Mouse (Mus musculus): Measurements from ENCODE around the gene Otulin.
A peak's percentile ranks its signal among the peaks of the same experiment; 100 is the strongest.

The Otulin gene

GRCm38 (mm10) chr15:27630601-27631383 is at the start of gene Otulin:
TSS of gene Otulin (minus strand) at chr15:27630693.
- DNase-seq (ENCODE audit: low spot score in 2 of 2), result peak; percentile 99 to 100

- DNase-seq (ENCODE audit: low spot score in 2 of 2), result no peak
Measured at GRCm38 (mm10) chr15:27678511-27678910, 48.0 kb upstream of the Otulin start.

GRCm38 (mm10) chr15:27677801-27678200 is 47.3 kb upstream of the Otulin start:
- DNase-seq (ENCODE audit: low spot score in 2 of 2), result no peak

- no peak for DNase-seq (ENCODE audit: low spot score in 2 of 2)
Measured at GRCm38 (mm10) chr15:27676211-27676610, 45.7 kb upstream of the Otulin start.

- DNase-seq (ENCODE audit: low spot score in 2 of 2), result no peak
Measured at GRCm38 (mm10) chr15:27675122-27675521, 44.6 kb upstream of the Otulin start.

- DNase-seq (ENCODE audit: low spot score in 2 of 2), result no peak
Measured at GRCm38 (mm10) chr15:27674041-27674440, 43.5 kb upstream of the Otulin start.

GRCm38 (mm10) chr15:27673151-27673550 is 42.7 kb upstream of the Otulin start:
- DNase-seq (ENCODE audit: low spot score in 2 of 2), result no peak

- no peak for DNase-seq (ENCODE audit: low spot score in 2 of 2)
Measured at GRCm38 (mm10) chr15:27672259-27672658, 41.8 kb upstream of the Otulin start.

GRCm38 (mm10) chr15:27671612-27672245 is 41.2 kb upstream of the Otulin start:
- no peak for DNase-seq (ENCODE audit: low spot score in 2 of 2)

GRCm38 (mm10) chr15:27670708-27671107 is 40.2 kb upstream of the Otulin start:
- DNase-seq (ENCODE audit: low spot score in 2 of 2), result no peak

- no peak for DNase-seq (ENCODE audit: low spot score in 2 of 2)
Measured at GRCm38 (mm10) chr15:27669931-27670411, 39.5 kb upstream of the Otulin start.

GRCm38 (mm10) chr15:27669276-27669675 is 38.8 kb upstream of the Otulin start:
- no peak for DNase-seq (ENCODE audit: low spot score in 2 of 2)

GRCm38 (mm10) chr15:27668557-27668956 is 38.1 kb upstream of the Otulin start:
- no peak for DNase-seq (ENCODE audit: low spot score in 2 of 2)

GRCm38 (mm10) chr15:27668001-27668461 is 37.5 kb upstream of the Otulin start:
- DNase-seq (ENCODE audit: low spot score in 2 of 2), result no peak

- no peak for DNase-seq (ENCODE audit: low spot score in 2 of 2)
Measured at GRCm38 (mm10) chr15:27666911-27667539, 36.5 kb upstream of the Otulin start.

- DNase-seq (ENCODE audit: low spot score in 2 of 2), result no peak
Measured at GRCm38 (mm10) chr15:27665392-27665911, 35.0 kb upstream of the Otulin start.

- DNase-seq (ENCODE audit: low spot score in 2 of 2), result no peak
Measured at GRCm38 (mm10) chr15:27664126-27664525, 33.6 kb upstream of the Otulin start.

GRCm38 (mm10) chr15:27662699-27663098 is 32.2 kb upstream of the Otulin start:
- no peak for DNase-seq (ENCODE audit: low spot score in 2 of 2)

- peak in 1 of 2 experiments; percentile 50 for DNase-seq (ENCODE audit: low spot score in 2 of 2)
Measured at GRCm38 (mm10) chr15:27661696-27662095, 31.2 kb upstream of the Otulin start.

GRCm38 (mm10) chr15:27659592-27660244 is 29.2 kb upstream of the Otulin start:
- peak; percentile 81 to 95 for DNase-seq (ENCODE audit: low spot score in 2 of 2)

- DNase-seq (ENCODE audit: low spot score in 2 of 2), result peak in 1 of 2 experiments; percentile 48
Measured at GRCm38 (mm10) chr15:27659143-27659542, 28.6 kb upstream of the Otulin start.

- DNase-seq (ENCODE audit: low spot score in 2 of 2), result no peak
Measured at GRCm38 (mm10) chr15:27658356-27658755, 27.9 kb upstream of the Otulin start.
